Mouse (Mus musculus) layer of hippocampus, adult 2 months (tissue): ENCODE measurements at regions not wholly inside any gene's neighbourhood (a gene's known extent, or its start where the extent isn't known, plus 50 kb on each side); places are given as distances from the start of the nearest gene placed in this dataset.
A peak's percentile ranks its signal among the peaks of the same experiment; 100 is the strongest.

Experiments used
- DNase-seq, 2 experiments: peaks; one replicate each; pipeline ENCODE4 v3.0.0; 2022; ENCODE audit warnings: low spot score in 2 of 2
- H3K27ac ChIP-seq: fragments of 200-600 bp; 2 replicates; pipeline ENCODE4 v1.8.1; 2022
- H3K4me3 ChIP-seq: fragments of 200-600 bp; 2 replicates; pipeline ENCODE4 v1.8.1; 2022; ENCODE audit warnings: mild to moderate bottlenecking
- CTCF ChIP-seq: fragments of 200-600 bp; conservative IDR thresholded peaks from 2 replicates; pipeline ENCODE4 v1.8.1; 2022; ENCODE audit warnings: antibody characterized with exemption, mild to moderate bottlenecking, moderate library complexity

DNA sequence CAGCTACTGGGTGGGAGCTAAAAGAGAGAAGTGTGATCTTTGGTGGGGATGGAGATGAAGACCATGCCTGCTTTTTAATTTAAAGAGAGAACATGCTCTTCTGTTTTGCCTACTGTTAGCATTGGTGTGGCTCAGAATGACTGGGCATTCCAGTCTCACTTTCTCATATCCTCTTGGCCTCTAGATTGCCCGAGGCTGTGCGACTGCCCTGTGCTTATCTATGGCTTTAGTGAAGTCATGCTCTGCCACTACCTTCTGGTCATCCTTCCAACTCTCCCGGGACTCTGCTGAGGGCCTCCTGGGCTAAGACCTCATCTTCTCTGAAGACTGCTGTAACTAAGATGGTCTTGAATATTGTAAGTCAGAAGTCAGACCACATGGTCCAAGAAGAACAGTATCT, 147.5 kb upstream of the Dusp10 start:
- no peak for TF ChIP-seq CTCF
- DNase-seq, result no peak
- no peak overlapping the region for H3K27ac ChIP-seq
- no peak overlapping the region for H3K4me3 ChIP-seq

DNA sequence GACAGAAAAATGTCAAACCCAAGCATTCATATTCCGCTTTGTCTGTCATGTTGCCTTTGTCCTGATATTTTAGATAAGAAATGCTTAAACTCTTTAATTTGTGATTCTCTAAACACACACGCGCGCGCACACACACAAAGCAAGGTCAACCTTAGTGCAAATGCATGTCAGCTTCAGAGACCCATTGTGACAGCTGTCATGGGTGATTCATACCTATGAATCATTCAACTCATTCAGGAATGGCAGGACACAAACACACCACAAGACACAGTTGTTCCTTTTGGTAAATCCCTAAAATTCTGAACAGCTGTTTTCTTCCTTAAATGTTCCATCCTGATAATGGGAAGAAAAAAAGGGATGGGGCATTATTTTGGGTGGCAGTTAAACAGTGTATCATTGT, 144.1 kb upstream of the Dusp10 start:
- Histone ChIP-seq H3K4me3 (no peak overlapping the region), H3K27ac (no peak overlapping the region)
- DNase-seq, result no peak
- TF ChIP-seq CTCF, result no peak

DNA sequence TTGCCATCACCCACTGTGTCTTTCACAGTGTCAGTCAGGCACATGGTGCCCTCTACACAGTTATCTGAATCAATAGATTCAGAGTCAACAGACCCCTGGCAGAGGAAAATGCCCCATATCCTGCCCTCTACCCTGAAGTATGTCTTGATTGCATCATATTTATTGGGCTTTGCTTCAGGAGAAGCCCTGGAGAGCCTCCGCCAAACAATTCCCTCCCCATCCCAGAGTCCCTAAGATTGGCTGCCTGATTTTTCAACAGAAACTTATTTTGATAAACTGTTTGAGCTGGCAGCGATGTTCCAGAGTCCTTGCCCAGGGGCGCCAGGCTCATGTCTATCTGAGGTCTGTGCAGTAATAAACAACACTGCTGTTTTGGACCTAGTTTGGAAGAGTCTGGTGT, 117.2 kb upstream of the Dusp10 start:
- Histone ChIP-seq H3K27ac (no peak overlapping the region), H3K4me3 (no peak overlapping the region)
- no peak for DNase-seq
- no peak for TF ChIP-seq CTCF

DNA sequence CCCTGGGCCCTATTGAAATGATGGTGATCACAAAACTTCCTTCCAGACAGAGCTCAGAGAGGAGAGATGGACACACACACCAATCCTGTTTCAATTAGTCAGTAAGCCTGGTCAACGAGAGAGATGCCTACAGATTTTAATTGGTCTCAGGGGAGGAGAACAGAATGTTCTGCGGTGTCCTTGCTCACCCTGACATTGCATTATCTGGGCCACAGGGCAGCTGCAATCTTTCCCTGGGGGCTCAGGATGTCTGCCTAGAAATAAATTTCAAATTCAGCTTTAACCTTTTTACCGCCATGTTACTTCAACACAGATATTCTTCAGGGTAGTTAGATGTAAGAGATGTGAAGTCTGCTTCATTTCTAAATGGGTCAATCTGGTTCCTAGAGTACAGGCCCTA, 115.0 kb upstream of the Dusp10 start:
- no peak for TF ChIP-seq CTCF
- DNase-seq, result no peak
- H3K4me3 ChIP-seq, result no peak overlapping the region
- no peak overlapping the region for H3K27ac ChIP-seq

DNA sequence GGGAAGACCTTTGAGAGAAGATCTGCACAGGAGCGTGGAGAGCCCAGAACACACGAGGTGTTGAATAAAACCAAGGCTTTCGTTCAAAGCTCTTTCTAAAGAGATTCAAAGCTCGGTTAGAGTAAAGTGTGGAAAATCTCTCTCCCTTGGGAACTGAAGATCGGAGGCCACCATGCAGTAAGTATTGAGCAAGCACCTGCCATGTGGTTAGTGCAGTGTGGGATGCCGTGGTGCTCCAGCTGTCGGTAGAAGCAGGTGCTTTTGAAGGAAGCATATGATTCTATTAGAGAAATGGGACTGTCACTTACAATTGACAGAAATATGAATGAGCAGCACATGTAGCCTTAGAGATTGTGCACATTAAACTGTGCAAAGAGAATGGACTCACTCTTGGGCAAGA, 108.5 kb upstream of the Dusp10 start:
- no peak for TF ChIP-seq CTCF
- no peak for DNase-seq
- Histone ChIP-seq H3K27ac (no peak overlapping the region), H3K4me3 (no peak overlapping the region)

DNA sequence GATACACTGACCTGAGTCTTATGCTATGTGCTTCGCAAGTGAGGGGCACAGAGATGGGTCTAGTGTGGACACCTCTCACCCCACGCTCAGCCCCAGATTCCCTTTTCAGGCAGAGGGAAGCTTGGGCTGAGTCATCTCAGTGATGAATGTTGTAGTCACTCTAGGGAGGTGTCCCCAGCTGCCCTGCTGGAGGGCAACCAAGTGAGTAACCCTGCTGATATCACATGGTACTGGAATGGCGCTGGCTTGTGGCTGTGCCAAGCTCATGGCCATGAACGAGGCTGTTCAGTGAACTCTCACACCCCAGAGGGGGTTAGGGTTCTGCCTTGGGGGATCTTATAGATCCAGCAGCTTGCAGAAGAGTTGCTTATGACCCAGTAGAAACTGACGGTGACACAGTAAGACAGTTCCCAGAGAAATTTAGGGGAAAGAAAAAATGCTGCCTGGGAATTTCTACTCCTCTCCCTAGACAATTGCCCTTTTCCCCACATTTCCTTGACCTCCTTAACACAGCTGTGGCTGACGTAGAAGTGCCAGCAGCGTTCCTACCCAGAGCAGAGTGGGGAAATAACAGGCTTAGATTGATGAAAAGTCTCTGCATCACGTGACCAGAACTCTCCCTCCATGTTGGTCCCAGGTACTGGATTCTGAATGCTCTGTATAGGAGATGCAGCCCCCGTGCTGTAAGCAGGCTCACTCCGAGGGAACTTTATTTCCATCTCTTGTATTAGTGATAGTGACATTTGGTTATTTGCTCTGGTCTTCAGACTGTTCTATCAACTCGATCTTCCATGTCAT, 107.6 kb upstream of the Dusp10 start:
- no peak overlapping the region for H3K27ac ChIP-seq
- H3K4me3 ChIP-seq, result no peak overlapping the region
- peak; percentile 2 to 10 for DNase-seq
- TF ChIP-seq CTCF, result no peak

GRCm38 (mm10) chr1:183917656-183918055, 95.4 kb upstream of the Dusp10 start:
- TF ChIP-seq CTCF, result no peak
- H3K4me3 ChIP-seq, result no peak overlapping the region
- no peak overlapping the region for H3K27ac ChIP-seq
- DNase-seq, result no peak

DNA sequence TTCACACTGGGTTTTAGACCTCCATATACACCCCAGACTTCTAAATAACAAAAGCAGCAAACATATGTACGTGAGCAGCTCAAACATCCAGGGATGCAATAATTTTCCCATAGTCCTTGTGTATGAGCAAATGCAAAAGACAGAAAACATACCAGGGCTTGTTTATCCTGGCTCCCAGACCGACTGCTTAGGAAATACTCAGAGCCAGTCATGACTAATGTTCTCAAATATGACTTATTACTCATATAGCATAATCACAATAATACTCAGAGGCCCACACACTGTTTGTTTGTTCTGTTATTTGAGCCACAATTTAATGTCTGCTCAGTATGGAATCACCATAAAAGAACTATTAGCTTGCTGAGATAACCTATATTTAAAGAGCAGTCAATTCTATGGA, 91.8 kb upstream of the Dusp10 start:
- TF ChIP-seq CTCF, result no peak
- Histone ChIP-seq H3K4me3 (no peak overlapping the region), H3K27ac (no peak overlapping the region)
- no peak for DNase-seq

- Histone ChIP-seq H3K27ac (no peak overlapping the region), H3K4me3 (no peak overlapping the region)
- TF ChIP-seq CTCF, result no peak
- DNase-seq, result no peak
Observed at GRCm38 (mm10) chr1:183928539-183928938, 84.6 kb upstream of the Dusp10 start.

DNA sequence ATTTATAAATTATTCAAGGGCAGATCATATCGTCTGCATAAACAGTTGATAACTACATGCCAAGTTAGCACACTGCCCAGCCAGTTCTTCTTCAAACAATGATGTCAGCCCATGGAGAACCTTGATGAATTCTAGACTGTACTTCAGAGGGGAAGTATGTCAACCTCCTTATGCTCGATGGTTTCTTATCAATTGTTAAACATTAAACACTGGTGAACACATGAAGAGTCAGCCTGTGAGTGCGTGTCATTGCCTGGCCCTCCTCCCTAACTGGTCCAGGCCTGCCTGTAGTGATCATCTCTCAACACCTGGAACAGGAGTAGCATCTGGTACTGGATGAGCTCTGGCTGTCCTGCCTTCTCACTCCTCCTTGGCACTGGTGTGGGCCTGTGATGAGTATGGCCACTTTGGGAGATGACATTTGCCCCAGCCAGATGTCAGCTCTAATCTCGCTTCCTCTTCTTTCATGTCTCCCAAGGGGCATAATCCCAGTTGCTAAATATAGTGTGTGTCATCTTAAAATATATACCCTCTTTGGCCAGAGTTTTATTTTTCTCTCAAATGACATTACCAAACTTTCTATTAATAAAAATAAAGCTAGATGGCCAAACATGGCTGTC, 82.6 kb upstream of the Dusp10 start:
- no peak for DNase-seq
- H3K4me3 ChIP-seq, result no peak overlapping the region
- TF ChIP-seq CTCF, result no peak
- no peak overlapping the region for H3K27ac ChIP-seq

GRCm38 (mm10) chr1:183931141-183931540, 82.0 kb upstream of the Dusp10 start:
- DNase-seq, result no peak
- no peak for TF ChIP-seq CTCF
- Histone ChIP-seq H3K27ac (no peak overlapping the region), H3K4me3 (no peak overlapping the region)

GRCm38 (mm10) chr1:183933845-183934244, 79.3 kb upstream of the Dusp10 start:
- TF ChIP-seq CTCF, result no peak
- no peak overlapping the region for H3K27ac ChIP-seq
- no peak overlapping the region for H3K4me3 ChIP-seq
- no peak for DNase-seq

- Histone ChIP-seq H3K4me3 (no peak overlapping the region), H3K27ac (no peak overlapping the region)
- no peak for TF ChIP-seq CTCF
- no peak for DNase-seq
Observed at GRCm38 (mm10) chr1:183937166-183937565, 75.9 kb upstream of the Dusp10 start.

DNA sequence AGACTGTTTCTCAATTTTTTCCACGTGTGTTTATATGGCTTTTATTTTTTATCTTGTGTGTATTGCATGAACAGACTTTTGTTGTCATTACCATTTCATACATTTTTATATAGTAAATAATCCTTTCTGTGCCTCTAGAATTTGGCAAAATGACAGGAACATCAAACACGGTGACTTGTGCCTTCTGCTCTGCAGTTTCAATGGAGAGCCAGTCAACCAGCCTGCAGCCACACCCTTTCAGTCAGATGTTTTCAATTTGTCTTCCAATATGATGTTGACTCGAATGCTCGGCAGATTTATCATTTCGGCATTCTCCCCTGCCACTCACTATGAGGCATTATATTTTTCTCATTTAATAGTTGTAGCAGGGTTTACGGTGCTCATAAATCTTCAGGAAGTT, 74.7 kb upstream of the Dusp10 start:
- Histone ChIP-seq H3K27ac (no peak overlapping the region), H3K4me3 (no peak overlapping the region)
- no peak for TF ChIP-seq CTCF
- no peak for DNase-seq
